Mouse (Mus musculus) MEL (cell line): ENCODE data around the gene Ypel3.

Experiments
- CTCF ChIP-seq, 3 experiments: IDR thresholded peaks in 2 of 3; conservative IDR thresholded peaks in 1 of 3; 2 replicates each; pipeline ENCODE4 v1.5.1; 2011 to 2012; ENCODE audit warnings: low read length in 3 of 3, low read depth in 2 of 3, mild to moderate bottlenecking in 2 of 3, improper control_type of control experiment in 1 of 3, inconsistent platforms in 1 of 3, mixed read lengths in 1 of 3, moderate library complexity in 1 of 3; ENCODE audit not compliant: control insufficient read depth in 1 of 3, insufficient read depth in 1 of 3, poor library complexity in 1 of 3, severe bottlenecking in 1 of 3
- ELF1 ChIP-seq: IDR thresholded peaks from 2 replicates; pipeline ENCODE4 v1.6.1; 2014; ENCODE audit warnings: low read depth, mild to moderate bottlenecking, inconsistent platforms, low read length, improper control_type of control experiment, moderate library complexity
- EP300 ChIP-seq, 2 experiments: IDR thresholded peaks; 2 replicates each; pipeline ENCODE4 v1.6.1; 2011; ENCODE audit warnings: improper control_type of control experiment in 2 of 2, low read length in 2 of 2, low read depth in 1 of 2, mild to moderate bottlenecking in 1 of 2
- MYB ChIP-seq: IDR thresholded peaks from 2 replicates; pipeline ENCODE4 v1.6.1; 2011; ENCODE audit warnings: mild to moderate bottlenecking, low read depth, low read length, improper control_type of control experiment
- POLR2A ChIP-seq, 2 experiments: IDR thresholded peaks; 2 replicates each; pipeline ENCODE4 v1.6.1; 2011 to 2012; ENCODE audit warnings: low read length in 2 of 2, mild to moderate bottlenecking in 2 of 2, control low read depth in 1 of 2, improper control_type of control experiment in 1 of 2, low read depth in 1 of 2, moderate library complexity in 1 of 2; ENCODE audit not compliant: control insufficient read depth in 1 of 2, insufficient read depth in 1 of 2, poor library complexity in 1 of 2
- POLR2AphosphoS5 ChIP-seq: IDR thresholded peaks from 2 replicates; pipeline ENCODE4 v1.6.1; 2012; ENCODE audit warnings: low read depth, borderline replicate concordance, mild to moderate bottlenecking, inconsistent platforms, low read length, moderate library complexity, mixed read lengths
- SIN3A ChIP-seq: IDR thresholded peaks from 2 replicates; pipeline ENCODE4 v1.6.1; 2012; ENCODE audit warnings: low read length, improper control_type of control experiment, inconsistent platforms
- TAL1 ChIP-seq: IDR thresholded peaks from 2 replicates; pipeline ENCODE4 v1.6.1; 2012; ENCODE audit warnings: mild to moderate bottlenecking, inconsistent platforms, low read length, moderate library complexity, mixed read lengths
- TCF12 ChIP-seq: IDR thresholded peaks from 2 replicates; pipeline ENCODE4 v1.6.1; 2014; ENCODE audit warnings: low read depth, mild to moderate bottlenecking, inconsistent platforms, low read length, improper control_type of control experiment, moderate library complexity
- UBTF ChIP-seq: IDR thresholded peaks from 2 replicates; pipeline ENCODE4 v1.6.1; 2012; ENCODE audit warnings: low read depth, mild to moderate bottlenecking, inconsistent platforms, low read length, improper control_type of control experiment, moderate library complexity, borderline replicate concordance; ENCODE audit not compliant: insufficient read depth

DNA sequence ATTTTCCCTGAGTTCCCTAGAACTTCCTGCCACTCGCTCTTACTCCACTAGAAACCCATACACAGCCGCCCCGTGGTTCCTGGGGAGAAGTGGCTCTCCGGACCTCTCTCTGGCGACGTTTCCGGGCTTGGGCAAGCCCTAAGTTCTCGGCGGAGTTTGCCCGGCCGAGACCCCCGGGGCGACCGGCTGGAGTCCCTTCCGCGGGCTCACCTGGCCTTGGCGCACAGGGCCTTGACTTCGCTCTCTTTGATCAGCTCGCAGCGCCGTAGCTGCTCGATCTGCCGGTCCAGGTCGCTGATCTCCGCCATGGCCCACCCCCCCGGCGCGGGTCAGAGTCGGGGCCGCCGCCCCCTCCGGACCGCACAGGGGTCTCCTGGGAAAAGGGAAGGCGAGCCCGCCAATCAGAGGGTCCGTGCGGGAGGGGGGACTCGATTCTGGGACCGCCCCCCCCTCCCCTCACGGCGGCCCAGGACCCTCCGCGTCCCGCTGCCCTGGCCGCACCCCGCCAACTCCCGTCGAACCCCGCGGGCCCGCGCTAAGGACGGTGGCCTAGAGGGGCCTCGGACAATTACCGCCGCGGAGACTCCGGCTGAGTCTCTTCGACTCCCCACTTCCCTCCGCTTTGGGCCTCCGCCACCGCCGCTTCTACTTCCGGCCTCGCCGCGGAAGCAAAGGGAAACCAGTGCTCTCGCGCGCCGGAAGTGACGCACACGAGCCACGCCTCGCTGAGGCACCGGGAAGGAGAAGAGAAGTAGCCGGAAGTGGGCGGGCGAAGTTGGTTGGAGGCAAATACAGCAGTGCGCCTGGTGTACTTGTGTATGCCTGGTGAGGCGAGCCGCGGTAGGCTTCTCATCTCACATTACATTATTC lies 15.3 kb downstream of the Ypel3 start, which contains the start of gene Ppp4c:
- TF ChIP-seq TCF12 (peak; percentile 30; the same call in 1 of the 2 replicates), SIN3A (peak; percentile 92), CTCF (IDR thresholded peaks at IDR 0.05 in 2 of 3, conservative IDR thresholded peaks at IDR 0.05 in 1 of 3; ENCODE audit: control insufficient read depth in 1 of 3, insufficient read depth in 1 of 3, low read depth in 2 of 3, low read length in 3 of 3, poor library complexity in 1 of 3, severe bottlenecking in 1 of 3) (no peak), ELF1 (peak; percentile 98), UBTF (no peak; the same call in 1 of the 2 replicates), POLR2AphosphoS5 (peak; percentile 43; the same call in 1 of the 2 replicates), POLR2A (IDR thresholded peaks at IDR 0.05; ENCODE audit: control insufficient read depth in 1 of 2, insufficient read depth in 1 of 2, low read depth in 1 of 2, low read length in 2 of 2, poor library complexity in 1 of 2) (peak; percentile 47 to 92; a peak in 3 of 4 replicates), EP300 (IDR thresholded peaks at IDR 0.05; ENCODE audit: low read depth in 1 of 2, low read length in 2 of 2) (0 out of 4 replicates have a peak, but pooled peaks of 1 of the 2 experiments have one; percentile 11), MYB (no peak), TAL1 (no peak)
